Mouse (Mus musculus): Measurements from ENCODE around the gene Fhl1.

Fhl1 gene

GRCm38 (mm10) chrX:56752144-56752543 lies 20.6 kb downstream of the Fhl1 start:
- no peak for DNase-seq (ENCODE audit: low spot score in 2 of 2)

GRCm38 (mm10) chrX:56753317-56754289 lies 22.0 kb downstream of the Fhl1 start:
- no peak for DNase-seq (ENCODE audit: low spot score in 2 of 2)

GRCm38 (mm10) chrX:56755646-56756045 lies 24.1 kb downstream of the Fhl1 start:
- no peak for DNase-seq (ENCODE audit: low spot score in 2 of 2)

- DNase-seq (ENCODE audit: low spot score in 2 of 2): no peak
Observed at GRCm38 (mm10) chrX:56756352-56756751, 24.8 kb downstream of the Fhl1 start.

GRCm38 (mm10) chrX:56760257-56760760 lies 28.7 kb downstream of the Fhl1 start:
- no peak for DNase-seq (ENCODE audit: low spot score in 2 of 2)

- no peak for DNase-seq (ENCODE audit: low spot score in 2 of 2)
Observed at GRCm38 (mm10) chrX:56769838-56770237, 38.3 kb downstream of the Fhl1 start.

- DNase-seq (ENCODE audit: low spot score in 2 of 2): no peak
Observed at GRCm38 (mm10) chrX:56771751-56772150, 40.2 kb downstream of the Fhl1 start.

- DNase-seq (ENCODE audit: low spot score in 2 of 2): no peak
Observed at GRCm38 (mm10) chrX:56773329-56773728, 41.7 kb downstream of the Fhl1 start.

GRCm38 (mm10) chrX:56786281-56787061 lies 54.9 kb downstream of the Fhl1 start:
- DNase-seq (ENCODE audit: low spot score in 2 of 2): no peak

GRCm38 (mm10) chrX:56787486-56787885 lies 55.9 kb downstream of the Fhl1 start:
- DNase-seq (ENCODE audit: low spot score in 2 of 2): no peak

GRCm38 (mm10) chrX:56790591-56790990 lies 59.0 kb downstream of the Fhl1 start:
- no peak for DNase-seq (ENCODE audit: low spot score in 2 of 2)

GRCm38 (mm10) chrX:56791268-56791667 lies 59.7 kb downstream of the Fhl1 start:
- DNase-seq (ENCODE audit: low spot score in 2 of 2): peak; percentile 21 to 66

GRCm38 (mm10) chrX:56821765-56822603 lies 90.4 kb downstream of the Fhl1 start, which contains the start of gene Map7d3:
TSS of gene Map7d3 (minus strand) at chrX:56822326.
- DNase-seq (ENCODE audit: low spot score in 2 of 2): no peak

- no peak for DNase-seq (ENCODE audit: low spot score in 2 of 2)
Observed at GRCm38 (mm10) chrX:56827492-56827891, 95.9 kb downstream of the Fhl1 start.

- DNase-seq (ENCODE audit: low spot score in 2 of 2): no peak
Observed at GRCm38 (mm10) chrX:56835842-56836241, 104.3 kb downstream of the Fhl1 start.

- DNase-seq (ENCODE audit: low spot score in 2 of 2): no peak
Observed at GRCm38 (mm10) chrX:56839369-56839768, 107.8 kb downstream of the Fhl1 start.

- DNase-seq (ENCODE audit: low spot score in 2 of 2): no peak
Observed at GRCm38 (mm10) chrX:56841255-56841654, 109.7 kb downstream of the Fhl1 start.
